Mouse (Mus musculus) thymus, postnatal 36 days (tissue): ENCODE measurements around the gene Elf2.
A peak's percentile ranks its signal among the peaks of the same experiment; 100 is the strongest.
"Not testable (repeated sequence)": the region's sequence is repeated elsewhere in the genome, so short reads cannot be mapped to it uniquely, and the experiment has no call there.

Source experiments
- DNase-seq, 2 experiments: peaks; one replicate each; pipeline ENCODE4 v3.0.0; 2022; ENCODE audit warnings: mixed read lengths in 2 of 2

The Elf2 gene

GRCm38 (mm10) chr3:51327817-51328216 is 12.6 kb downstream of the Elf2 start:
- DNase-seq, result no peak

- DNase-seq, result no peak
Observed at GRCm38 (mm10) chr3:51327429-51327797, 13.1 kb downstream of the Elf2 start.

DNA sequence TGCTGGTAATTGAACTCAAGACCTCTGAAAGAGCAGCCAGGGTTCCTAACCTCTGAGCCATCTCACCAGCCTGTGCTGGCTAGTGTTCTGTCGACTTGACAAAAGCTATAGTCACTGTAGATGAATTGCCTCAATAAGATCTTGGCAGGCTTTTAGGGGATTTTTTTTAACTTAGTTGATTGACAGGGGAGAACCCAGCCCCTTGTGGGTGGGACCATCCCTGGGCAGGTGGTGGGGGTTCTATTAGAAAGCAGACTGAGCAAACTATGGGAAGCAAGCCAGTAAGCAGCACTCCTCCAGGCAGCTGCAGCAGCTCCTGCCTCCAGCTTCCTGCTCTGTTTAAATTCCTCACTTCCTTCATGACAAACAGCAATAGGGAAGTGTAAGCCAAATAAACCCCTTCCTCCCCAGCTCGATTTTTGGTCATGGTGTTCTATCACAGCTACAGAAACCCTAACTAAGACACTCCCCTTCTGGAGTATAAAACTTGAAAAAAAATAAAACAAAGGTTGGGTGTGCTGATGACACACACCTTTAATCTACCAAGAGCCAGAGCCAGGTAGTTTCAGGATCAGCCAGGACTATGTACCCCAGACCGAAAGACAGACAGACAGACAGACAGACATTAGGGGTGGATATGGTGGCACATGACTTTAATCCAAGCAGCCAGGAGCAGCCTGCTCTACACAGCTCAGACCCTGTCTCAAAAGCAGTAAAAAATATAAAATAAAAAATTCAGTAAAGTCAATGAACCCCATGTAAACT is 13.6 kb downstream of the Elf2 start:
- DNase-seq, result no peak

DNA sequence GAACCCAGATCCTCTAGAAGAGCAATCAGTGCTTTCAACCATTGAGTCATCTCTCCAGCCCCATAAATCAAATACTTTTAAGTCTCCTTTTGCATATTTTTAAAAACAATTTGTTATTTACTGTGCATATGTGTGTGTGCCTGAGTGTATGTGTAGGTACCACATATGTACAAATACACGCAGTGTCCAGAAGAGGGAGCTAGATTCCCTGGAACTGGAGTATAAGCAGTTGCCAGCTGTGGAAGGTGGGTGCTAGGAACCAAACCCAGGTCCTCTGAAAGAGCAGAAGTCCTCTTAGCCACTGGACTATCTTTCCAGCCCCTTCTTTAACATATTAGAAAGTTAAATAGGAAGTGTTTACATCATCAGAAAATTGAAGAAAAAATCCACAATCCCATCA is 15.0 kb downstream of the Elf2 start:
- no peak for DNase-seq

GRCm38 (mm10) chr3:51323006-51323405 is 17.5 kb downstream of the Elf2 start:
- DNase-seq, result no peak

DNA sequence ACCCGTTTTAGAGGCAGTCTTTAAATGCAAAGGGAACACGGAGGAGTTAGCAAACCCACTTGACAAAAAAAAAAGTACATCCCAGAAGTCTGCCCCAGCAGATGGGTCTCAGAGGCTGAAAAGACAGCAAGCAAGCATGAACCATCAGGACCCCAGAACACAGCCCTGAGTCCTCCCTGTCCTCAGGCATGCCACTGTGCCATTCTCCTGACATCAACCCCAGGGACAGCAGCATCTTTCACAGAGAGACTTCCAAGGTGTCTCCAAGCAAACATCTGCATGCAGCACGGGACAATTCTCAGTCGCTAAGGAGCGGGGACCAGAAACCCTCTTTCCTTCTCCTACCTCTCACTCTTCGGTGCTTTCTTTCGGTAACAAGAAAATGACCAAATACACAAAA is 18.1 kb downstream of the Elf2 start:
- DNase-seq, result no peak

DNA sequence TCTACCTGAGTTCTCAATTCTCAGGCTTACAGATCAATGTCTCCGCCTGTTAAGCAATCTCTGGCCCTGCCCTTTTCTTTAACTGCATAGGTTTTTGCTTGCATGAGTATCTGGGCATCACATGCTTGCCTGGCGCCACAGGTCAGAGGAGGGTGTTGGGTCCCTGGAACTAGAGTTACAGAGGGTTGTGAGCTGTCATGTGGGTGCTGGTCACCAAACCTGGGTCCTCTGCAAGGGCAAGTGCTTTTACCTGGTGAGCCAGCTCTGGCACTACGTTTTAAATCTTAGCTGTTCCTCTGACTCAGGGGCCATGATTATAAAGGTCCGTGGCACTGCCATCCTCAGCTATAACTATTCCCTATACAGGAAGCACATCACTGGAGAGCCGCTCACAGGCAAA is 19.3 kb downstream of the Elf2 start:
- DNase-seq, result no peak

GRCm38 (mm10) chr3:51318053-51318452 is 22.4 kb downstream of the Elf2 start:
- not testable (repeated sequence) for DNase-seq

DNA sequence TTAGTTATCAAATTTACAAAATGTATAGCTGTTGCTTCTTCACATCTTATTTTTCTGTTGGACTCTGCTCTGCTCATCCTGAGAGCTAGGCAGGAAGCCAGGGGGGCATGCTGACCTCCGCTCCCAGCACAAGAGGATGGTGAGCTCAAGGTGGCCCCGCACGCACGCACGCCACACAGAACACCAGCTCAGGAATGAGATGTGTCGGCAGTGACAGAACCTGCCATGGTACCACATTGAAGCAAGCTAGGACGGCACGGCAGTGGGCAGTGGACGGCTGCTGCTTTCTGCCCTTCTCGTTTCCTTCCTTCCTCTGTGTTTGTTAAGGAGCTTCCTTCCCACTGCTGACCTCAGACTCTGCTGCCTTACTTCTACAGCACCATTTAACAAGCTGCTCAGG is 23.6 kb downstream of the Elf2 start:
- no peak for DNase-seq

DNA sequence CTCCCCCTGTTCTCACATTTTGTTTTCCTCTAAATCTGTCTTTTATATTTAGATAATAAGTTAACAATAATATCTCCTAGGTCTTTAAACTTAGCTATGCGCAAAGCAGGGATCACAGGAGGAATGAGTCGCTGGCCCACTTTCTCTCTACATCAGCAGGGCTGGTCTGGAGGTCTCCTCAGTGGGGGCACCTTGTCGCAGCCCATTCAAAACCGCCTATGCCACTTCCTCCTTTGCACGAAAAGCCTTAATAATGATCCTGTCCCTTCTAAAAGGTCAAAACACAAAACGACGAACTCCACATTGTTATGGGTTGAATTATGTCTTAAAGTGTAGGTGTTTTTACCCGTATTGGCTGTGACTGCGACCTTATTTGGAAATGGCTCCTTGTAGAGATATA is 28.8 kb downstream of the Elf2 start:
- no peak for DNase-seq

- no peak for DNase-seq
Observed at GRCm38 (mm10) chr3:51310098-51310497, 30.4 kb downstream of the Elf2 start.

DNA sequence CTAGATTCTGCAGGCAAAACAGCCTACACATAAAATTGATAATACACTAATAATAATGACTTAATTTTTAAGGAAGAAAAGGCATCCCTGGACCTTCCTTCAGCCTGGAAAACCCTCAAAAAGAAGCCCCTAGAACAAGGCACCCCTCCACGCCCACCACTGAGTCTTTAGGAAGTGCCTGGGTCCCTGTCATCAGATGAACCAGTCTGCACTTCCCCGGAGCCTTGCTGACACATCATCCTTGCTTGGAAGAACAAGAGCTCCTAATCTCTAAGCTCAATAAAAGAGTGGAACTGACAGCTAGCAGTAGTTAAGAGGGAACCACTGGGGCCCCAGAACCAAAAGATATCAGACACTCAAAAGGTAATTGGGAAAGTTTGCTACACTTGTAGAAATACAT is 33.8 kb downstream of the Elf2 start:
- DNase-seq, result no peak

- DNase-seq, result no peak
Observed at GRCm38 (mm10) chr3:51305961-51306360, 34.5 kb downstream of the Elf2 start.

GRCm38 (mm10) chr3:51302971-51303476 is 37.4 kb downstream of the Elf2 start:
- DNase-seq, result no peak

- DNase-seq, result no peak
Observed at GRCm38 (mm10) chr3:51301583-51301982, 38.9 kb downstream of the Elf2 start.

- no peak for DNase-seq
Observed at GRCm38 (mm10) chr3:51296790-51297189, 43.7 kb downstream of the Elf2 start.

DNA sequence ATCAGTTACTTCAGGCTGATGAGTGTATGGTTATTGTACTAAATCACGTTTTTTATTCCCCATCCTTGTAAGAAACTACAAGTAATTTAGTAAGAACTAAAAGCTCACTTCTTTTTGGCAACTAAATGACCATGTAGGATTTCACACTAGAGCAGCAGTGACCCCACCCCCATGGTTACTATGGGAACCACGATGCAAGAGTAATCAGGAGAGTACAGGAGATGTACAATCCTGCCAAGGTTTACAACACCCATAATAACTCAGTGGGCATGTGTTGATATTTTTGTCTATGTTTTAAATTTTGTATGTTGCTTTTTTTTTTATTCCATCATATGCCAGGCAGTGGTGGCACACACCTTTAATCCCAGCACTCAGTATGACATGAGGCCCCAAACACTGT is 45.2 kb downstream of the Elf2 start:
- no peak for DNase-seq

GRCm38 (mm10) chr3:51294251-51294650 is 46.2 kb downstream of the Elf2 start:
- no peak for DNase-seq

GRCm38 (mm10) chr3:51288880-51289821 is 51.3 kb downstream of the Elf2 start:
- DNase-seq, result peak; percentile 73 to 82

DNA sequence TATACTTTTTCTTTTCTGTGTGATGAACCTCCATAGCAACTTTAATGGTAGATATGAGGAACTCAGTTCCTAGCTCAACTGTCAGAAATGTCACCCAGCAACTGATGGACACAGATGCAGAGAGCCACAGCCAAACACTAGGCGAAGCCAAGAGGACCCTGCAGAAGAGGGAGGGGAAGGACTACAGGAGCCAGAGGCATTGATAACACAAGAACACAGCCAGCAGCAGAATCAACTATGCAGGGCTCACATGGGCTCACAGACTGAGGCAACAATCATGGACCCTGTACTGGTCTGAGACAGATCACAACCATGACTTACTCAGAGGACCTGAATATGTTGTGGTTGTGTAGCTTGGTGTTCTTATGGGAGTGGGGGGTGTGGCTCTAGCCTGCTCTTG is 56.1 kb downstream of the Elf2 start:
- DNase-seq, result no peak

DNA sequence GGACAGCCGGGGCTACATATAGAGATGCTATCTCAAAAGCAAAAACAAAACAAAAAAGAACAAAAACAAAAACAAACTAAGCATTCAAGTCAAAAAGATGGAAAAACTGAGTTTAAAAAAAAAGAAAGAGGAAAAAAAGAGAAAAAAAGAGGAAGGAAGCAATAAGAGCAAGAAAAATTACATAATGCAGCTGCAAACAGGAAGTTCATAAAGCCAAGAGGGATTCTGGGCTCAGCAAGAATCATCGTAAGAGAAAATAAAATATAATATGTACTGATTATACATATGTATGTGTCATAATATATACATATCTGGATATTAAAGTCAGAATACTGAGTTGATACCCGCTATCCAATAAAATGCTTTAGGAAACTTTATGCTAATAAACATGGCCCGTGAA is 58.7 kb downstream of the Elf2 start:
- no peak for DNase-seq

- no peak for DNase-seq
Observed at GRCm38 (mm10) chr3:51278433-51278832, 62.0 kb downstream of the Elf2 start.

DNA sequence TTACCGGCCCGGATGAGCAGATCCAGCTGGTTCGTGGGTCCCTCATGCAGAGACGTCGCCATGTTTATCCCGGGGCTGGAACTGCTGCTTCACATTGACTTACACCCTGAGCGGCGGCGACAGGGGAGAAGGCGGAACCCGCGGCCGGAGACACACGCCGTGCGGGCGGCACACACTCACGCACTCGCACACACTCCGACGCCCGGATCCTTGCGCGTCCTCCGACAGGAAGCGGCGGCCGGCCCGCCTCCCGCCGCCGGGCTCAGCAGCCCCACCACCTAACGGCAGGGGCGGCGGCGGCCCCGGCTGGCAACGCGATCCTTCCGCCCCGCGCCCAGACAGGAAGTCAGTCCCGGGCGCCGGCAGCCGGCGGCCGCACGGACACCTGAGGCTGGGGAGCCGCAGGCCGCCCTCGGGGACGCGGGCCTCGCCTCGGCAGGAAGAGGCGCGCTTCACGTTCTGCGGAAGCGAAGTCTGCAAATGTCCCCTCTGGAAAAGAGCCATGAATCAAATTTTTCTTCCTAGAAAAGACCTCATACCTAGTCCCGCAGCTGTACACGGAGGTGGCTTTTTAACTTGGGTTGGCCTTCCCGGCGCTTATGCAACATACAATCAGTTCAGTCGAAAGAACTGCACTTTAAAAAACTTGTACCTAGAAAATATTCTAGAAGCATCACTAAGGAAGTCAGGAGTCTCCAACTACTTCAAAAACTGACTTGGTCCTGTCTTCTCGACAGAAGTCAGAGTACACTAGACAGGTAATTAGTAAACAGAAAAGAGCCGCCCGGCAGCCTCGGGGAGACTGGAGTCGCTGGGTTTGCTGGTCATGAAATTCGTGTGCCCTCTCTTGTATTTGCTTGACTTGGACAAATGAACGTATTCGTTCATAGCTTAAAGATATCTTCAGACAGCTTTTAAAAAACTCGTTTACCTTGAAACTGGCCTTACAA is 63.0 kb downstream of the Elf2 start:
- peak; percentile 86 to 92 for DNase-seq
